In the genomic region with DNA sequence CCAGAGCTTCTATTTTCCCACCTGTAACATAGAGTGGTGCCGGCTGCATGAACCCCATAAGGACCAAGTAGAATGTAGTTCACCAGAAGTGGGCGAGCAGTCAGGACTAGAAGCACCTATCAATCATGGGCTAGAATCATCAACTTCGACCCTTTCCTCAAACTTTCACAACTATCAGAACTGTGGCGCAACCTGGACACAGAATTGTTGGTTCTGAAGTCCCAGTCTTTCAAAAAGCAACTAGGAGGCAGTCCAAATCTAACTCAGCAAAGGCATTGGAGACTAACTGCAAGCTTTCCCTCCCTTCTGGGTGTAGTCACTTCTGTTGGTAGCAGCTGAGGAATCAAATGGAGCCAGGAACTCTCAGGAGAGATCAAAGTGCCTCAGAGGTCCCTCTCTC, we compare ENCODE assay signal across 14 mouse cellular contexts. TPM values are rescaled to one million over a fixed set of nuclear protein-coding genes. Genes with fewer than 3 reads are reported as not detected.
A peak's percentile ranks its signal among the peaks of the same experiment; 100 is the strongest.
DNase-seq lines count a peak whose midpoint lies in the region; ATAC-seq and TF ChIP-seq lines count a peak whose summit lies in the region.
"Had no signal": no experiment of that assay in that cellular context is flagged by ENCODE, and none has a peak within 500 bp of the region (broad histone marks: within the 10 kb centered on the region; RNA-seq: fewer than 3 reads in every experiment).

No protein-coding gene starts in this region.

- no peak overlapping the region for H3K27ac ChIP-seq in hindbrain, embryonic 12.5 days
- no peak overlapping the region for H3K27ac ChIP-seq in hindbrain, embryonic 11.5 days (ENCODE audit: low read depth, low read length)
- H3K27ac ChIP-seq in cortical plate, adult 2 months (ENCODE audit: insufficient read depth, low read length), result no peak overlapping the region
- no peak overlapping the region for H3K27ac ChIP-seq in midbrain, postnatal 0 days (ENCODE audit: low read depth, low read length)
- H3K27ac ChIP-seq in intestine, embryonic 15.5 days, result no peak overlapping the region
- H3K27ac ChIP-seq: heart, embryonic 10.5 days; liver, embryonic 15.5 days had no signal

- H3K4me1 ChIP-seq in hindbrain, embryonic 12.5 days, result peaks cover 15% of the 10 kb centered on the region
- 0 out of 2 replicates have a peak, but pooled peaks cover 2% of the 10 kb centered on the region for H3K4me1 ChIP-seq in hindbrain, embryonic 11.5 days (replicated peaks; ENCODE audit: control insufficient read depth, insufficient read depth, low read length)
- no peaks in the 10 kb centered on the region for H3K4me1 ChIP-seq in cortical plate, adult 2 months (ENCODE audit: control insufficient read depth, insufficient read depth, low read length)
- no peaks in the 10 kb centered on the region for H3K4me1 ChIP-seq in midbrain, postnatal 0 days (ENCODE audit: insufficient read depth, low read length)
- 0 out of 2 replicates have a peak, but pooled peaks cover 13% of the 10 kb centered on the region for H3K4me1 ChIP-seq in intestine, embryonic 15.5 days (replicated peaks)
- H3K4me1 ChIP-seq: liver, embryonic 15.5 days had no signal

- WGBS in hindbrain, embryonic 12.5 days, result 90% methylated on average over 4 of the region's 4 CpGs
- 90% methylated on average over 4 of the region's 4 CpGs for WGBS in hindbrain, embryonic 11.5 days
- WGBS in midbrain, postnatal 0 days, result 85% methylated on average over 4 of the region's 4 CpGs
- 90% methylated on average over 4 of the region's 4 CpGs for WGBS in intestine, embryonic 15.5 days

- no peak for DNase-seq in hindbrain, embryonic 11.5 days (ENCODE audit: low spot score)
- peak; percentile 5 for DNase-seq in adipocyte (ENCODE audit: low spot score)
- no peak for DNase-seq in midbrain, postnatal 0 days (ENCODE audit: low spot score)
- DNase-seq in kidney, adult 11 months, result no peak
- DNase-seq: adrenal gland, adult 8-10 months; heart, postnatal 4 days; lung, postnatal 14 days; thymus, adult 18-20 months had no signal

- no peaks in the 10 kb centered on the region for H3K9me3 ChIP-seq in hindbrain, embryonic 12.5 days (replicated peaks)
- H3K9me3 ChIP-seq in hindbrain, embryonic 11.5 days (ENCODE audit: control insufficient read depth, low read length), result no peaks in the 10 kb centered on the region
- no peaks in the 10 kb centered on the region for H3K9me3 ChIP-seq in midbrain, postnatal 0 days (ENCODE audit: low read length)
- no peaks in the 10 kb centered on the region for H3K9me3 ChIP-seq in intestine, embryonic 15.5 days
- H3K9me3 ChIP-seq: heart, embryonic 10.5 days; liver, embryonic 15.5 days had no signal

- H3K4me2 ChIP-seq in hindbrain, embryonic 12.5 days (replicated peaks), result peak overlapping the region; percentile 92; the same call in 1 of the 2 replicates
- H3K4me2 ChIP-seq in hindbrain, embryonic 11.5 days (replicated peaks; ENCODE audit: low read depth, low read length), result no peak overlapping the region
- H3K4me2 ChIP-seq in midbrain, postnatal 0 days (ENCODE audit: low read depth, low read length, poor library complexity, severe bottlenecking), result peak overlapping the region; percentile 71
- no peak overlapping the region for H3K4me2 ChIP-seq in intestine, embryonic 15.5 days (replicated peaks)
- H3K4me2 ChIP-seq: liver, embryonic 15.5 days had no signal

- no peak for TF ChIP-seq POLR2A in cortical plate, adult 2 months (IDR thresholded peaks at IDR 0.05; ENCODE audit: extremely low read depth, insufficient read depth, low read length)

- H3K36me3 ChIP-seq in hindbrain, embryonic 12.5 days, result no peaks in the 10 kb centered on the region
- no peaks in the 10 kb centered on the region for H3K36me3 ChIP-seq in hindbrain, embryonic 11.5 days (ENCODE audit: control insufficient read depth, insufficient read depth, low read length)
- H3K36me3 ChIP-seq in midbrain, postnatal 0 days (ENCODE audit: insufficient read depth, low read length), result no peaks in the 10 kb centered on the region
- no peaks in the 10 kb centered on the region for H3K36me3 ChIP-seq in intestine, embryonic 15.5 days
- H3K36me3 ChIP-seq: heart, embryonic 10.5 days; liver, embryonic 15.5 days had no signal

- no peak overlapping the region for H3K9ac ChIP-seq in hindbrain, embryonic 12.5 days
- no peak overlapping the region for H3K9ac ChIP-seq in hindbrain, embryonic 11.5 days (ENCODE audit: low read depth, low read length)
- no peak overlapping the region for H3K9ac ChIP-seq in midbrain, postnatal 0 days (replicated peaks; ENCODE audit: low read length, poor library complexity, severe bottlenecking)
- no peak overlapping the region for H3K9ac ChIP-seq in intestine, embryonic 15.5 days
- H3K9ac ChIP-seq: liver, embryonic 15.5 days had no signal

- peaks cover 36% of the 10 kb centered on the region for H3K27me3 ChIP-seq in hindbrain, embryonic 12.5 days
- peaks cover 28% of the 10 kb centered on the region for H3K27me3 ChIP-seq in hindbrain, embryonic 11.5 days (ENCODE audit: control insufficient read depth, insufficient read depth, low read length)
- H3K27me3 ChIP-seq in midbrain, postnatal 0 days (ENCODE audit: insufficient read depth, low read length), result 0 out of 2 replicates have a peak, but pooled peaks cover 4% of the 10 kb centered on the region
- peaks cover 32% of the 10 kb centered on the region for H3K27me3 ChIP-seq in intestine, embryonic 15.5 days (replicated peaks)
- H3K27me3 ChIP-seq: CH12.LX had no signal

- TF ChIP-seq CTCF in cortical plate, adult 2 months (IDR thresholded peaks at IDR 0.05; ENCODE audit: extremely low read depth, insufficient read depth, low read length), result no peak
- no peak for TF ChIP-seq CTCF in midbrain, postnatal 0 days (IDR thresholded peaks at IDR 0.05)

- no peak for ATAC-seq in hindbrain, embryonic 12.5 days (ENCODE audit: low FRiP score)
- ATAC-seq in hindbrain, embryonic 11.5 days (ENCODE audit: low FRiP score), result no peak
- ATAC-seq in midbrain, postnatal 0 days (ENCODE audit: low FRiP score), result no peak
- ATAC-seq in intestine, embryonic 15.5 days, result no peak

- peak overlapping the region; percentile 55; the same call in 1 of the 2 replicates for H3K4me3 ChIP-seq in hindbrain, embryonic 12.5 days
- H3K4me3 ChIP-seq in hindbrain, embryonic 11.5 days (ENCODE audit: low read depth, low read length), result no peak overlapping the region
- peak overlapping the region; percentile 88 for H3K4me3 ChIP-seq in cortical plate, adult 2 months (ENCODE audit: insufficient read depth, low read length)
- H3K4me3 ChIP-seq in midbrain, postnatal 0 days (ENCODE audit: low read depth, low read length), result peak overlapping the region; percentile 77
- no peak overlapping the region for H3K4me3 ChIP-seq in intestine, embryonic 15.5 days (replicated peaks)
- H3K4me3 ChIP-seq: liver, embryonic 15.5 days had no signal

RNA-seq across cellular contexts. Expression of gene Trhde, which starts 2.6 kb away (rescaled TPM):
- 3.7 and 4.1 TPM in 2 replicates for polyA plus RNA-seq in hindbrain, embryonic 12.5 days (2016; fragmentation: Nextera tagmentation; extraction: Ambion mirVana)
- 1.3 and 2.4 TPM in 2 replicates for polyA plus RNA-seq in hindbrain, embryonic 11.5 days (2014; fragmentation: Nextera tagmentation; extraction: Ambion mirVana)
- 15.3 and 18.2 TPM in 2 replicates for polyA plus RNA-seq in cortical plate, adult 2 months (2012; rRNA removed)
- 22.6 and 23.1 TPM in 2 replicates for total RNA-seq in midbrain, postnatal 0 days (2014; rRNA removed)
- 4.7 and 5.5 TPM in 2 replicates for polyA plus RNA-seq in midbrain, postnatal 0 days (2015; fragmentation: Nextera tagmentation; extraction: Ambion mirVana)
- polyA plus RNA-seq in intestine, embryonic 15.5 days (2015; fragmentation: Nextera tagmentation; extraction: Ambion mirVana), result 0.52 and 0.78 TPM in 2 replicates
- total RNA-seq: CH12.LX had no signal
- polyA plus RNA-seq: heart, embryonic 10.5 days; liver, embryonic 15.5 days had no signal

Comparison
In these comparisons a context has a peak if more than half of its experiments do, and no peak if none do; other contexts are left out.
1. H3K4me2 ChIP-seq: peak in hindbrain, embryonic 12.5 days (single experiment) and midbrain, postnatal 0 days (single experiment); none in hindbrain, embryonic 11.5 days (single experiment) and intestine, embryonic 15.5 days (single experiment).
2. H3K4me3 ChIP-seq: peak in hindbrain, embryonic 12.5 days (single experiment), cortical plate, adult 2 months (single experiment) and midbrain, postnatal 0 days (single experiment); none in hindbrain, embryonic 11.5 days (single experiment) and intestine, embryonic 15.5 days (single experiment).